Mouse (Mus musculus) cerebellum, postnatal 14 days (tissue): ENCODE measurements around the gene Gtf3c2.

Experiments used
- DNase-seq, 2 experiments: peaks; one replicate each; pipeline ENCODE4 v3.0.0; 2021; ENCODE audit warnings: mixed read lengths in 2 of 2

Gene Gtf3c2

GRCm38 (mm10) chr5:31138241-31138967 lies 41.5 kb downstream of the Gtf3c2 start, which contains the start of gene Ucn:
Gene Ucn (minus strand): TSS chr5:31138829.
- DNase-seq: peak in 1 of 2 experiments; percentile 27

GRCm38 (mm10) chr5:31137658-31138057 lies 42.3 kb downstream of the Gtf3c2 start:
- no peak for DNase-seq

DNA sequence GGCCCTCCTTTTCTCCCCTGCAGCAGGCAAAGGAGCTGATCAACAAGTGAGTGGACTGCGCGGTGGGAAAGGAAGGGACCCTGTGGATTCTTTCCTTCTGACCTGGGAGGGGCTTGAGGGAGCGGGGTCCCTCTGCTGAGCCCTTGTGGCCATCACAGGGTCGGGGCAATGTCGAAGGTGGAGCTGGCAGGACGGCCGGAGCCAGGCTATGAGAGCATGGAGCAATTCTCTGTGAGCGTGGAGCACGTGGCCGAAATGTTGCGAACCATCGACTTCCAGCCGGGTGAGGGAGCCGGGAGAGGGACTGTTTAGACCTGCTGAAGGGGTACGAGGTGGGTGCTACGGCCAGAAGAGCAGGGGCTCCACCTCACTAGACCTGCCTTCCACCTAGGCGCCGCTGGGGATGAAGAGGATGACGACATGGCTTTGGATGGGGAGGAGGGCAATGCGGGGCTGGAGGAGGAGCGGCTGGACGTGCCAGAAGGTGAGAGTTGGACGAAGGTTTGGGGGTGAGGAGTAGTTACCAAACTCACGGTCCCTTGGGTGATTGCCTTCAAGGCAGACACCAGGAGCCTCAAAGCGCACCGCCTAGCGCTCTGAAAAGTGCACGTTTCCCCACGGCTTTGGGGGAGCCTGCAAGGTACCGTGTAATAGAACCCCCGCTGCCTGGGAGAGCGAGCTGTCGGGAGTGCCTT lies 43.1 kb downstream of the Gtf3c2 start:
- DNase-seq: no peak

DNA sequence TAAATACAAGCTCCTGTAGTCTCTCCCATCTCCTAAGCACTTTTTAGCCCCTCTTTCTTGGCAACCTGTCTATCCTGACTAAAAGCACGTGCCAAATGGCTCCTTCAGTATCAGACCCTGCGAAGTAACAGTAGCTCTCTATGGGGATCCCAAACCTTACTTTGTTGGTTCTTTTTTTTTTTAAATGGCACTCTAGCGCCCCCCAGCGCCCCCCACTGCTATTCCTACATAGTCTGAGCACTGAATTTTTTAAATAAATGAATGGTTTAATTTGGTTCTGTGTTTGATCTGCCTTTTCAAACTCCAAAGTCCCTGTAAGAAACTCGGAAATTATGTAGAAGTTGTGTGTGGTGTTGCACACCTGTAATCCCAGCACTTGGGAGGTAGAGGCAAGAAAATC lies 53.9 kb downstream of the Gtf3c2 start:
- no peak for DNase-seq

DNA sequence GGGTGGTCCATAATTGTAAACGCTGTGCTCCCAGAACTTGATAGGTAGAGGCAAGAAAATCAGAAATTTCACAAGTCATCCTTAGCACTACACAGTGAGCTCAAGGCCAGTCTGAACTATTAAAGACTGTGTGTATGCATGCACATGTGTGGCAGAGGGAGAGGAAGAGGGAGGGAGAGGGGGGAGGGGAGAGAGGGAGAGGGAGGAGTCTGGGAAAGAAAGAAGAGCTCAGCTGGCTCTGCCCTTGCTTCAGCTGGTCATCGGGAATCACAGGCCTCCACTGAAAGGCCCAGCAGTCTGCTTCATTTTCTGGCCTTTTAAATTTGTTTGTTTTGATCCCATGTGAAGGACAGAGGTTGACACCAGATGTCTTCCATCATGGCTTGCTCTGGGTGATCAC lies 56.5 kb downstream of the Gtf3c2 start:
- DNase-seq: no peak

DNA sequence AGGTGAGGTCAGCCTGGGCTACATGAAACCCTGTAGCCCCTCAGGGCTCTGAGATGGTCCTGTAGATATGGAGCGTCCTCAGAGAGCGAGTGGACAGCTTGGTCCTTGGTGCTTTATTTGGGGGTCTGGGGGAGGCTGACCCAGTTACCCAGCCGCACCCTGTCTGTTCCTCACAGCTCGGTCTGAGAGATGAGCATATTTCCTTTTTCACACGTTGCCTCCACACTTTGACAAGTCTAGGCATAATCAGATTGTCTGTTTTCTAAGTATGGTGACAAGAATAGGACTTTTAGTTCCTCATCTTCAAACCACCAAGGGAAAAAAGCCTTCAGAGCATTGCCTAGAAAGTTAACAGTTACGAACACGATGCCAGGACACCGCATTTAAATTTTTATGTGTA lies 58.8 kb downstream of the Gtf3c2 start:
- no peak for DNase-seq

DNA sequence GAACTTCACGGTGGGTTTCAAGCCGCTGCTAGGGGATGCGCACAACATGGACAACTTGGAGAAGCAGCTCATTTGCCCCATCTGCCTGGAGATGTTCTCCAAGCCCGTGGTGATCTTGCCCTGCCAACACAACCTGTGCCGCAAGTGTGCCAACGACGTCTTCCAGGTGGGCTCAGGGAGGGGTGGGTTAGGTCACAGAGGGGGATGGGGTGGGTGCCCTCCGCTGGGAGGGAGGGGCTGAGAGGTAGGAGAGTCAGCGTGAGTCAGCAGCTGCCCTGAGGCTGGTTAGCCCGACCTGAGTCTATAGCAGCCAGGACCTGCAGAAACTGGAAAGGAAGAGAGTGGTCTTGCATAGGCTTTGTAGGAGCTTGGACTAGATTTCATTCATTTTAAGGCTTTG lies 63.0 kb downstream of the Gtf3c2 start:
- DNase-seq: no peak

DNA sequence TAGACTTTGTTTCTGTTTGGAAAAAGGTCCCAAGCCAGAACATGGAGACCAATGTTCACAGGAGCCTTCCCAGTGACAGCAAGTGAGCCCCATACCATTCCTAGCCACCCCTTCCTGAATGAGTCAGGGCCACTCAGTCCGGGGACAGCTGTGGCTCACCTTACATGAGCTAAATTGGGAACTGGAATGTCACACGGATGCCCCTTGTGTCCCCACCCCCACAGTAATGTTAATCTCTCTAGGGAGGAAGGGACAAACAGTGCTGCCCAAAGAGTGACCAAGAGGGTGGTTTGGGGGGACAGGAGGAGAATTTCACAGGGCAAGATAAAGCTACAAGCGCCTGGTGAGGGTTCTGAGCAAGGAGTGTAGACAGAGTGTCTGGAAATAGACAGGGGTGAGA lies 63.6 kb downstream of the Gtf3c2 start, which contains the start of gene Trim54:
Gene Trim54, plus strand, starts transcription at position 359 of the 400 bp plus-strand sequence.
- no peak for DNase-seq

- peak in 1 of 2 experiments; percentile 23 for DNase-seq
Observed at GRCm38 (mm10) chr5:31110781-31111180, 69.2 kb downstream of the Gtf3c2 start.

DNA sequence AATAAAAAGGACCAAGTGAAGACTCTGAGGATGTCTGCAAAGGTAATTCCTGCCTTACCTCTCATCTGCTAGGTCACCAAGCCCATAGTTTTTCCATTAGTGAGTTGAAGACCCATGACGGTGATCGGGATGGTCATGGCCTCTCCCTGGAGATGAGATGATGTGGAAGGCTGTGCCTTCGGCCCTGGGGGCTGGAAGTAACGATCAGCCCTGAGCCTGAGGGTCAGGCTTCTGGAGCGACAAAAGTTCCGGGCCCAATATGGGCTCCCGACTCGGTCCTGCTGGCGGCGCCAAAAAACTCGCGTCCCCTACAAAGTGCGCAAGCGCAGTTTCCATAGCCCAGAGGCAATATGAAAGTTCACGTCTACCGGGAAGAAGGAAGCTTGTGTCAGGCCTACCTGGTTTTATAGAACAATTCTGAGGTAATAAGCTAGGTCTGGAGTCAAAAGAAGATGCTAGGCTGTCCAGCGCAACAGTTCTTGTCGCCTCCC lies 71.9 kb downstream of the Gtf3c2 start, which contains the start of gene Slc30a3:
Gene Slc30a3, minus strand, starts transcription at position 238 of the 491 bp plus-strand sequence.
- no peak for DNase-seq
